Mouse (Mus musculus) MEL (cell line): ENCODE measurements at regions not wholly inside any gene's neighbourhood (a gene's known extent, or its start where the extent isn't known, plus 50 kb on each side); places are given as distances from the start of the nearest gene placed in this dataset.

ENCODE experiments used
- CTCF ChIP-seq, 3 experiments: IDR thresholded peaks in 2 of 3; conservative IDR thresholded peaks in 1 of 3; 2 replicates each; pipeline ENCODE4 v1.5.1; 2011 to 2012; ENCODE audit warnings: low read length in 3 of 3, low read depth in 2 of 3, mild to moderate bottlenecking in 2 of 3, improper control_type of control experiment in 1 of 3, inconsistent platforms in 1 of 3, mixed read lengths in 1 of 3, moderate library complexity in 1 of 3; ENCODE audit not compliant: control insufficient read depth in 1 of 3, insufficient read depth in 1 of 3, poor library complexity in 1 of 3, severe bottlenecking in 1 of 3
- ELF1 ChIP-seq: IDR thresholded peaks from 2 replicates; pipeline ENCODE4 v1.6.1; 2014; ENCODE audit warnings: low read depth, mild to moderate bottlenecking, inconsistent platforms, low read length, improper control_type of control experiment, moderate library complexity
- GATA1 ChIP-seq: IDR thresholded peaks from 2 replicates; pipeline ENCODE4 v1.6.1; 2011; ENCODE audit warnings: low read depth, low read length, improper control_type of control experiment
- HCFC1 ChIP-seq: IDR thresholded peaks from 2 replicates; pipeline ENCODE4 v1.6.1; 2012; ENCODE audit warnings: low read depth, mild to moderate bottlenecking, inconsistent platforms, low read length, improper control_type of control experiment, moderate library complexity
- MAX ChIP-seq: IDR thresholded peaks from 2 replicates; pipeline ENCODE4 v1.6.1; 2011; ENCODE audit warnings: low read length, improper control_type of control experiment
- MYC ChIP-seq: IDR thresholded peaks from 2 replicates; pipeline ENCODE4 v1.6.1; 2011; ENCODE audit warnings: low read depth, mild to moderate bottlenecking, low read length, improper control_type of control experiment, moderate library complexity
- POLR2A ChIP-seq, 2 experiments: IDR thresholded peaks; 2 replicates each; pipeline ENCODE4 v1.6.1; 2011 to 2012; ENCODE audit warnings: low read length in 2 of 2, mild to moderate bottlenecking in 2 of 2, control low read depth in 1 of 2, improper control_type of control experiment in 1 of 2, low read depth in 1 of 2, moderate library complexity in 1 of 2; ENCODE audit not compliant: control insufficient read depth in 1 of 2, insufficient read depth in 1 of 2, poor library complexity in 1 of 2
- POLR2AphosphoS2 ChIP-seq: IDR thresholded peaks from 2 replicates; pipeline ENCODE4 v1.6.1; 2011; ENCODE audit warnings: low read length, improper control_type of control experiment
- SIN3A ChIP-seq: IDR thresholded peaks from 2 replicates; pipeline ENCODE4 v1.6.1; 2012; ENCODE audit warnings: low read length, improper control_type of control experiment, inconsistent platforms
- ZKSCAN1 ChIP-seq: IDR thresholded peaks from 2 replicates; pipeline ENCODE4 v1.6.1; 2012; ENCODE audit warnings: low read depth, mild to moderate bottlenecking, inconsistent platforms, low read length, improper control_type of control experiment, moderate library complexity
- ZNF384 ChIP-seq: IDR thresholded peaks from 2 replicates; pipeline ENCODE4 v1.6.1; 2012; ENCODE audit warnings: low read depth, mild to moderate bottlenecking, inconsistent platforms, low read length, improper control_type of control experiment

GRCm38 (mm10) chr8:92518031-92518430 lies 156.1 kb upstream of the Irx6 start:
- no peak for TF ChIP-seq ELF1
- TF ChIP-seq GATA1, result no peak
- TF ChIP-seq SIN3A, result no peak
- TF ChIP-seq MAX, result no peak
- TF ChIP-seq ZNF384, result no peak
- no peak for TF ChIP-seq CTCF (IDR thresholded peaks at IDR 0.05 in 2 of 3, conservative IDR thresholded peaks at IDR 0.05 in 1 of 3; ENCODE audit: control insufficient read depth in 1 of 3, insufficient read depth in 1 of 3, low read depth in 2 of 3, low read length in 3 of 3, poor library complexity in 1 of 3, severe bottlenecking in 1 of 3)
- TF ChIP-seq POLR2AphosphoS2, result no peak
- TF ChIP-seq MYC, result no peak
- TF ChIP-seq POLR2A (IDR thresholded peaks at IDR 0.05; ENCODE audit: control insufficient read depth in 1 of 2, insufficient read depth in 1 of 2, low read depth in 1 of 2, low read length in 2 of 2, poor library complexity in 1 of 2), result no peak
- no peak for TF ChIP-seq ZKSCAN1
- no peak for TF ChIP-seq HCFC1
